Mouse (Mus musculus): ENCODE measurements around the gene Smg1. TPM values are rescaled to one million over a fixed set of nuclear protein-coding genes. Genes with fewer than 3 reads are reported as not detected.
A peak's percentile ranks its signal among the peaks of the same experiment; 100 is the strongest.

The Smg1 gene
- 17.7 and 18.8 TPM in 2 replicates for polyA plus RNA-seq (2014; fragmentation: Nextera tagmentation; extraction: Ambion mirVana)

DNA sequence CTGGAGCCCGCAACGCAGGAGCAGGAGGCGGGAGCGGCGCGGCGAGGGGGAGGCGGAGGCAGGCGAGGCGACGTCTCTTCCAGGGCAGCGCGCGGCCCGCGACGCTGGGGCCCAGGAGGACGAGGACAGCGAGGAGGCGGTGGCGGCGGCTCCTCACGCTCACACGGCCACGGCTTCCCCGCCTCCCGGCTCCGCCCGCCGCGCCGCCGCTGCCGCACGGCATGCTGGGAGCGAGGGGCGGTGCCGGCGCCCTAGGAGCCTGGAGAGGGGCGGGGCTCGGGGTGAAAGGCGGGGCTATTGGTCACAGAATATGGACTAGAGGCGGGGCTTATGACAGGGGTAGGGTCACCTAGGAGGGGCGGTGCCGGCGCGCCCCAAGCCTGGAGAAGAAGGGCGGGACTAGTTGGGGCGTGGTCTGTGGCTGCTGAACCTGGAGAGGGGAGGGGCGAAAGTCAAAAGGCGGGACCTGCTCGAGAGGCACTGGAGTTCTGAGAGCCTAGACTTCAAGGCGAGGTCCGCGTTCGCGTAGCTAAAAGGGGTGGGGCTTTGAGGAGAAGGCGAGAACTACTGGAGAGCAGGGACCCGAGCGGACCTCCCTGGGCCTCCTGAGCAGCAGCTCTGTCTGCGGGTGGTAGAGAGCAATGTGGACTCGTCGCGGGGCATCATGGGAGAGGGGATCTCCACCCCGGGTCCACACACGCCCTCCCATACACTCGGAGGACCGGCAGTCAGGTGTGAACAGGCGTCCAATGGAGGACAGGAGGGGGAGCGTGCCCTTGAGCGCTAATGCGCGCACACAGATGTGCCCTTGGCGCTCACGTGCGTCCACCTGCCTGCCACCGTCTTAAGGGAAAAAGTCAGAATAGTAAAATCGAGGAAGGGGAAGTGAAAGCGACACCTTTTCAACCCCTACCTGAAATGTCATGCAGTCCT is at the start of gene Smg1:
Gene Smg1 (minus strand): TSS at position 218 of the 933 bp plus-strand sequence.
- Histone ChIP-seq H3K9ac (ENCODE audit: low read length) (peak within 1 kb of the TSS; percentile 95), H3K4me3 (ENCODE audit: low read depth, low read length) (peak within 1 kb of the TSS; percentile 95), H3K36me3 (ENCODE audit: control insufficient read depth, insufficient read depth, low read length) (no peaks in the 10 kb centered on the region), H3K4me1 (ENCODE audit: control insufficient read depth, insufficient read depth, low read length) (peaks cover 5% of the 10 kb centered on the region), H3K27me3 (ENCODE audit: control insufficient read depth, insufficient read depth, low read length) (no peaks in the 10 kb centered on the region), H3K9me3 (ENCODE audit: control insufficient read depth, low read length) (no peaks in the 10 kb centered on the region), H3K27ac (ENCODE audit: low read depth, low read length) (peak within 1 kb of the TSS; percentile 90), H3K4me2 (ENCODE audit: low read depth) (peak within 1 kb of the TSS; percentile 70)
- 1% methylated on average over 65 of the region's 79 CpGs for WGBS
- DNase-seq (ENCODE audit: low spot score): peak; percentile 98
- ATAC-seq (ENCODE audit: insufficient read depth, low FRiP score, low TSS enrichment): peak; percentile 95

DNA sequence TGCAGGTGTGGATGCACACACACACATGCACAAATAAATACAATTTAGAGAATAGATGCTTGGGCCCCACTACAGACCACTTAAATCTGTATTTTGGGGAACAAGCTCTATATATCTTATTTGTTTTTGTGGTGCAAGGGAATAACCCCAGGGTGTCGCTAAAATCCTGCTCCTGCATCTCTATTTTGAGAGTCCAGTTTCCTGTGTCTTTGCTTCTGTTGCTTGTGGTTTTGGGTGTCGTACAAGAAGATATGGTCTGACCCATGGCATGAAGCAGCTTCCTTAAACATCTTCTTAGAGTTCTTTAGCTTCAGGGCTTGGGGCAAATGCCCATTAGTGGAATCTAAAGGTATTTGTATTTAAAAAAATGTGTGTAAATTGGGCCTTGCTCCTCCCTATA is 39.7 kb upstream of the Smg1 start:
- no peak overlapping the region for H3K9ac ChIP-seq (ENCODE audit: low read length)
- no peak overlapping the region for H3K4me3 ChIP-seq (ENCODE audit: low read depth, low read length)
- DNase-seq (ENCODE audit: low spot score): no peak
- no peak for ATAC-seq (ENCODE audit: insufficient read depth, low FRiP score, low TSS enrichment)
- no peak overlapping the region for H3K27ac ChIP-seq (ENCODE audit: low read depth, low read length)
- H3K4me2 ChIP-seq (ENCODE audit: low read depth): no peak overlapping the region
- H3K27me3 ChIP-seq (ENCODE audit: control insufficient read depth, insufficient read depth, low read length): no peaks in the 10 kb centered on the region
- no peaks in the 10 kb centered on the region for H3K36me3 ChIP-seq (ENCODE audit: control insufficient read depth, insufficient read depth, low read length)
- 73% methylated on average over 2 of the region's 2 CpGs for WGBS
- no peaks in the 10 kb centered on the region for H3K4me1 ChIP-seq (ENCODE audit: control insufficient read depth, insufficient read depth, low read length)
- no peaks in the 10 kb centered on the region for H3K9me3 ChIP-seq (ENCODE audit: control insufficient read depth, low read length)

GRCm38 (mm10) chr7:118282543-118282942 is 39.1 kb upstream of the Smg1 start:
- ATAC-seq (ENCODE audit: insufficient read depth, low FRiP score, low TSS enrichment): no peak

GRCm38 (mm10) chr7:118279521-118279920 is 36.1 kb upstream of the Smg1 start:
- H3K4me2 ChIP-seq (ENCODE audit: low read depth): no peak overlapping the region
- no peak overlapping the region for H3K27ac ChIP-seq (ENCODE audit: low read depth, low read length)
- H3K36me3 ChIP-seq (ENCODE audit: control insufficient read depth, insufficient read depth, low read length): no peaks in the 10 kb centered on the region
- no peak overlapping the region for H3K4me3 ChIP-seq (ENCODE audit: low read depth, low read length)
- no peaks in the 10 kb centered on the region for H3K27me3 ChIP-seq (ENCODE audit: control insufficient read depth, insufficient read depth, low read length)
- DNase-seq (ENCODE audit: low spot score) (no peak), ATAC-seq (ENCODE audit: insufficient read depth, low FRiP score, low TSS enrichment) (no peak)
- H3K9me3 ChIP-seq (ENCODE audit: control insufficient read depth, low read length): no peaks in the 10 kb centered on the region
- H3K4me1 ChIP-seq (ENCODE audit: control insufficient read depth, insufficient read depth, low read length): no peaks in the 10 kb centered on the region
- WGBS: 69% methylated on average over 3 of the region's 3 CpGs
- H3K9ac ChIP-seq (ENCODE audit: low read length): no peak overlapping the region

More at GRCm38 (mm10) chr7:118282543-118282942, 39.1 kb upstream of the Smg1 start:
- no peaks in the 10 kb centered on the region for H3K4me1 ChIP-seq (ENCODE audit: control insufficient read depth, insufficient read depth, low read length)
- no peaks in the 10 kb centered on the region for H3K9me3 ChIP-seq (ENCODE audit: control insufficient read depth, low read length)
- H3K9ac ChIP-seq (ENCODE audit: low read length): no peak overlapping the region
- 86% methylated on average over 9 of the region's 9 CpGs for WGBS
- no peak overlapping the region for H3K27ac ChIP-seq (ENCODE audit: low read depth, low read length)
- no peak overlapping the region for H3K4me2 ChIP-seq (ENCODE audit: low read depth)
- H3K27me3 ChIP-seq (ENCODE audit: control insufficient read depth, insufficient read depth, low read length): no peaks in the 10 kb centered on the region
- H3K4me3 ChIP-seq (ENCODE audit: low read depth, low read length): no peak overlapping the region
- no peaks in the 10 kb centered on the region for H3K36me3 ChIP-seq (ENCODE audit: control insufficient read depth, insufficient read depth, low read length)
- DNase-seq (ENCODE audit: low spot score): no peak

GRCm38 (mm10) chr7:118277335-118277910 is 34.0 kb upstream of the Smg1 start:
- Histone ChIP-seq H3K4me1 (ENCODE audit: control insufficient read depth, insufficient read depth, low read length) (no peaks in the 10 kb centered on the region), H3K9ac (ENCODE audit: low read length) (no peak overlapping the region), H3K4me2 (ENCODE audit: low read depth) (no peak overlapping the region), H3K27ac (ENCODE audit: low read depth, low read length) (no peak overlapping the region), H3K9me3 (ENCODE audit: control insufficient read depth, low read length) (no peaks in the 10 kb centered on the region), H3K4me3 (ENCODE audit: low read depth, low read length) (no peak overlapping the region), H3K27me3 (ENCODE audit: control insufficient read depth, insufficient read depth, low read length) (no peaks in the 10 kb centered on the region), H3K36me3 (ENCODE audit: control insufficient read depth, insufficient read depth, low read length) (no peaks in the 10 kb centered on the region)
- no peak for ATAC-seq (ENCODE audit: insufficient read depth, low FRiP score, low TSS enrichment)
- no peak for DNase-seq (ENCODE audit: low spot score)
- WGBS: 68% methylated on average over 11 of the region's 11 CpGs

DNA sequence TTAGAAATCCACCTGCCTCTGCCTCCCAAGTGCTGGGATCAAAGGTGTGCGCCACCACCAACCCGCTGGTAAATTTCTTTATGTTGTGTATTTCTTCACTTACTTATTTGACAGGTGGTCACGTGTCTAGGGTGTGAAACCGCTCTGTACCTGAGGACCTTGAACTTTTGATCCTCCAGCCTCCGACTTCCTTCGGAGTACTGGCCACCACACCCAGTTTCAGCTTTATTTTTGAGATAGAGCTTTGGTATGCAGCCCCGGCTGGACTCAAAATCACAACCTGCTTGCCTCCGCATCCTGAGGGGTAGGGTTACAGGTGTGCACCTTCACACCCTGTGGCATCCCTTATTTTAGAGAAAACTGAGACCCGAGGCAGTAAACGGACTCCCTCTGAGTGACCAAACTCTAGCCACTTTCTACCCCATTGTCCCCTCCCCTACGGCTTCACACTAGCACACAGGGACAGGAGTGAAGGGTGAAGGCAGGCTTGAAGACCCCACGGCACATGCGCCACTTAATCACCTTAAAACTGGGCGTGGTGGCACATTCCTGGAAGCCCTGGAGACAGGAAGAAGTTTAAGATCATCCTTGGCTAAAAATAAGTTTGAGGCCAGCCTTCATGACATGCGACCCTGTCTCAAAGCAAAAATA is 33.3 kb upstream of the Smg1 start:
- DNase-seq (ENCODE audit: low spot score): no peak
- no peak overlapping the region for H3K9ac ChIP-seq (ENCODE audit: low read length)
- no peaks in the 10 kb centered on the region for H3K36me3 ChIP-seq (ENCODE audit: control insufficient read depth, insufficient read depth, low read length)
- H3K4me2 ChIP-seq (ENCODE audit: low read depth): no peak overlapping the region
- no peak for ATAC-seq (ENCODE audit: insufficient read depth, low FRiP score, low TSS enrichment)
- H3K27me3 ChIP-seq (ENCODE audit: control insufficient read depth, insufficient read depth, low read length): no peaks in the 10 kb centered on the region
- no peaks in the 10 kb centered on the region for H3K4me1 ChIP-seq (ENCODE audit: control insufficient read depth, insufficient read depth, low read length)
- no peak overlapping the region for H3K27ac ChIP-seq (ENCODE audit: low read depth, low read length)
- no peaks in the 10 kb centered on the region for H3K9me3 ChIP-seq (ENCODE audit: control insufficient read depth, low read length)
- H3K4me3 ChIP-seq (ENCODE audit: low read depth, low read length): no peak overlapping the region
- WGBS: 86% methylated on average over 15 of the region's 15 CpGs

DNA sequence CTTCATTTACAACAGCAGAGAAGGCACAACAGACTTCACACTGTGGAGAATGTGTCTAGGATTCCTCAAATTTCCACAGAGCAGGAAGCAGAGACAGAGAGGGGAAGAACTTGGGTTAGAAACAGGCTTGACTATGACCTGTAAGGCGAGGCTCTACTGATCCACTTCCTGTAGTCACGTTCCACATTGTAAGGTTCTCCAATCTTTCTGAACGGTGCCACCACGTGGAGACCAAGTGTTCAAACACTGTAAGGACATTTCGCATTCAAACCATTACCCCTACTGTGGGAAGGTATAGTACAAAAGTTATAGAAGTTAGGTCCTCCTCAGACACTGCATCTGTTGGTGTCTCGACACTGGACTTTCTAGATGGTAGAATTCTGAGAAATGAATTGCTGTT is 31.8 kb upstream of the Smg1 start:
- Histone ChIP-seq H3K4me1 (ENCODE audit: control insufficient read depth, insufficient read depth, low read length) (no peaks in the 10 kb centered on the region), H3K27ac (ENCODE audit: low read depth, low read length) (no peak overlapping the region), H3K4me3 (ENCODE audit: low read depth, low read length) (no peak overlapping the region), H3K27me3 (ENCODE audit: control insufficient read depth, insufficient read depth, low read length) (no peaks in the 10 kb centered on the region), H3K9me3 (ENCODE audit: control insufficient read depth, low read length) (no peaks in the 10 kb centered on the region), H3K9ac (ENCODE audit: low read length) (no peak overlapping the region), H3K4me2 (ENCODE audit: low read depth) (no peak overlapping the region), H3K36me3 (ENCODE audit: control insufficient read depth, insufficient read depth, low read length) (no peaks in the 10 kb centered on the region)
- 87% methylated on average over 6 of the region's 6 CpGs for WGBS
- DNase-seq (ENCODE audit: low spot score): no peak
- ATAC-seq (ENCODE audit: insufficient read depth, low FRiP score, low TSS enrichment): no peak

DNA sequence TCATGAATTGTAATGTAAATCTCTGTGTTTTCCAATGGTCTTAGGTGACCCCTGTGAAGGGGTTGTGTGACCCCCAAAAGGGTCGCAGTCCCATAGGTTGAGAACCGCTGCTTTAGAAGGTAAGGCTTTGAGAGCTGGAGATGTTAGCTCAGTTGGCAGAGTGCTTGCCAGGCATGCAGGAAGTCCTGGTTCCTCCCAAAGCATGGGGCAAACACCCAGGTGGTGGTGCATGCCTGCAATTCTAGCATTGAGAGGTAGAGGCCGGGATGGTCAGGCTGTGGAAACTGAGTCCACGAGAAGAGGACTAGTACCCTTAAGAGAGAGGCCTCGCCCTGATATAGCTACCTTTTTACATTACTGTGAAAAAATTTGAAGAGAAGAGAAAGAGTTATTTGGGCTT is 31.4 kb upstream of the Smg1 start:
- Histone ChIP-seq H3K4me2 (ENCODE audit: low read depth) (no peak overlapping the region), H3K9me3 (ENCODE audit: control insufficient read depth, low read length) (no peaks in the 10 kb centered on the region), H3K4me1 (ENCODE audit: control insufficient read depth, insufficient read depth, low read length) (no peaks in the 10 kb centered on the region), H3K4me3 (ENCODE audit: low read depth, low read length) (no peak overlapping the region), H3K27me3 (ENCODE audit: control insufficient read depth, insufficient read depth, low read length) (no peaks in the 10 kb centered on the region), H3K9ac (ENCODE audit: low read length) (no peak overlapping the region), H3K27ac (ENCODE audit: low read depth, low read length) (no peak overlapping the region), H3K36me3 (ENCODE audit: control insufficient read depth, insufficient read depth, low read length) (no peaks in the 10 kb centered on the region)
- ATAC-seq (ENCODE audit: insufficient read depth, low FRiP score, low TSS enrichment) (no peak), DNase-seq (ENCODE audit: low spot score) (no peak)
- 93% methylated on average over 5 of the region's 5 CpGs for WGBS

Data from neural tube, embryonic 11.5 days (tissue).